Mouse (Mus musculus) G1E-ER4 (cell line): Measurements from ENCODE around the gene Lgi2. TPM values are rescaled to one million over a fixed set of nuclear protein-coding genes. Genes with fewer than 3 reads are reported as not detected.

Experiments used
- GATA1 ChIP-seq: IDR thresholded peaks from one replicate; pipeline ENCODE4 v1.8.0; 2012; ENCODE audit warnings: low read length, inconsistent platforms
- polyA plus RNA-seq: library from polyadenylated mRNA; stranded (reverse); fragments of >175 nt; gene quantifications from 2 replicates; pipeline ENCODE4 v1.2.3, GENCODE M21; 2012

Lgi2 gene
- polyA plus RNA-seq, 1 experiment: not detected

DNA sequence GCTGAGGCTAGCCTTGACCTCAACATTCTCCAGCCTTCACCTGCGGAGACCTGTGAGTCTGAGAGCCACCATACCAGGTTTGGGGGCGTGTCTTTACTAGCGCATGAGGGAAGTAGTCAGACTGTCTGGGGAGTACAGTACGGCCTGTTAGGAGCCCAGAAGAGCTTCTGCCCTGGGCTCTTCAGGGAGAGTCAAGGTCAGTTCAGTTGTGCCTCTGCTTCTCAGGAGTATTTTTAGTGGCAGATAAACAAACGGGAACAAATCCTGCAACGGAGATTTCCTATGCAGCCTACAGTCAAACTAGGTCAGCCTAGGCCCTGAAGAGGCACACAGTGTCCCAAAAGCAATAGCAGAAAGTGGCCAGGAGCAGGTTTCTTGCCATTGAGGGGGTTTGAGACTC lies 56.8 kb downstream of the Lgi2 start:
- no peak for TF ChIP-seq GATA1

DNA sequence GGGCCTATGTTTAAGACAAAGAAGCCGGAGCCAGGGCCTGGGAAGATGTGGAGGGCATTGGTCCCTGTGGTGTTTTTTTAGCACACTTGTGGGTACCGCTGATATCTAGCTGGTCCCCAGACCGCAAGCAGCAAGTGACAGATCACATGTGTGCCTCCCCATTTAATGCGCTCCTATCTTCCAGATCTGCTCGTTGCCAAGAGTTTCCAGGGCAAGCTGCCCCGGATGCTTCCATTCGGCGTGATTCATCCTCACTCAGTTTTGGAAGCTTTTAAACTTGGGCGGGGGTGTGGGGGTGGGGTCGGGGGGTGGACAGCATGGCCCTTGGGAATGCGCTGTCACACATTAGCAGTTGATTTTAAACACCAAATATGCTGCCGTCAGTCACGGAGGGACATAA lies 61.6 kb downstream of the Lgi2 start:
- no peak for TF ChIP-seq GATA1

DNA sequence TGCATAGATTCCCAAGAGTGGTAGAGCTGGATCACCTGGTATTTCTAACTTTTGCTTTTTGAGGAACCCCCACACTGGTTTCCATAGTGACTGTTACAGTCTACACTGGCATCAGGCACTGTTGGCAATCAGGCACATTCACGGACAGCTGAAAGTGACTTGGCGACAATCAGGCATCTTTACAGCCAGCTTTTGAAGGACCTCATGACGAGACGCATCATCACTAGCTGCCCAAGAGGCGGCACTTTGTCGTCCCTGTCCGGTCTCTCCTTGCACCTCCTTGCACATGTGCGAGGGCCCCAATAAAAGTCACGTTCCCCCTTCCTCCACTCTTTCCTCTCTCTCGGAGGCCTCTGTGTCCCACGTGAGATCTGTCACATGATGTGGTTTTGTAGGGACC lies 62.1 kb downstream of the Lgi2 start:
- no peak for TF ChIP-seq GATA1

DNA sequence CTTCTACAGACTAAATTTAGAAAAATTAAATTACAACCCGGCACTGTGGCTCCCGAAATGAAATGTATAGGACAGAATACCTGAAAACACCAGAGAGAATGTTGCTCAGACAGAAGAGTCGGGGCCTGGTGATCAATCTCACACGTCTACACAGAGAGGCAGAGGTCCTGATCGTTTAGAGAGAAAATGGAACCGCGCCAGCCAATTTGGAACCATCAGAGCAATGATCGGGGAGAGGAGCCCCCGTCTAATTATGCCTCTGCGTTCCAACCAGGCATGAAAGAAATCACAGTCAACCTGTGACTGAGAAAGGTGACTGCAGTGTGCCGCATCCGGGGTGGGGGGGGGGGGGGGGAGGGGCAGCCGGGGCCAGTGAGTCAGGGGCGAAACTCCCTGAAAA lies 70.6 kb downstream of the Lgi2 start:
- TF ChIP-seq GATA1: no peak

DNA sequence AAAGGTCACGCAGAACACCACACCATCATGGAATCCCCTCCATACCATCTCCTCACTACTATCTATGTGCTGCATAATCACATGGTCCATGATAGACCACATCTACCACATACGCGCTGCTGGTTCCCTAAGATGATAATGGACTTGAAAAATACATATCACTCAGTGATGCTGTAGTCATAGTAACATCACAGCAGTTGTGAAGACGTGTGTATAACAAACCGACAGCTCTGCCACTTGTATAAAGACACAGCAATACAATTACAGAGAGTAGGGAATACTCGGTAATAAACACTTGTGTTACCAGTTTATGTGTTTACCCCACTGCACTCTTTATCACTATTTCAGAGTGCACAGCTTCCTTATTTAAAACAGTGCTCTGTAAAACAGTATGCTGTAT lies 74.8 kb downstream of the Lgi2 start:
- no peak for TF ChIP-seq GATA1

DNA sequence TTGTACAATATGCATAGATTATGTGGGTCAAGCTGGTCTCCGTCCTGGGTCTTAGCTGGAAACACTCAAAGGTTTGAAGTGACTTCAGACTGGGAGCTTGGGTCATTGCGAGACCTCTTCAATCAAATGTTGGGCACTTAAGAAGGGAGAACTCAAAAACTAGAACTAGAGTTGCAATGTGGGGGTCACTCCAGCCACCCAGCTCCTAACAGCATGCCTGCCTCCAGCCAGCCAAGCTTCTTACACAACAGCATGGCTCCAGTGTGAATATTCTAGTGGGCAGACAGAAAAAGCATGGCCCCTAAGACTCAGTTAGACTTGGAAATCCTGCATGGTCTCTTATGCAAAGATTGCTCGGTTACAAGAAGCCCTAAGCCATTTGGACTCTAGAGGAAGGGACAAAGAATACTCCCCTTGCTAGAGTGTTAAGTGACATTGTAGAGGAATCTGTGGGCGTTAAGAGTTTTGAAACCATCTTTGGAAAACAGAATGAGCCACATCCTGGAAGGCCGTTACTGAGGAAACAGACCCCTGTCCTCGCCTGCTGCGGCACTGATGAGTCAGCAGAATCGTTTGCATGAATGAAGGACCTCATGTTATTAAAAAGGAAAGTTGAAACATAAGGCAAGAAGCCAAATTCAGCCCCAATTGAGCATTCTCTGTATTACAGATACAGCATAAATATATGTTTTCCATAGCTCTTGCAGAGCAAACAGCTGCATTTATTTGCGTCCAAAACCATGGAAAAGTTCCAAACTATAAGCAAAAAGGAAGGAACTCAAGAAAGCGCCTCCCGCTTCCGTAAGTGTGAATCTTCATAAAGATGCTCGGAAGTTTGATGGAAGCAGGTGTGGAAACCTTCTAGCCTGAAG lies 78.5 kb downstream of the Lgi2 start:
- no peak for TF ChIP-seq GATA1

Other genes starting within 250 kb of the Lgi2 start
- gene Sod3, start 202.7 kb downstream of the Lgi2 start, polyA plus RNA-seq: not detected in 2 replicates
- not detected in 2 replicates for gene Ccdc149, start 94.9 kb downstream of the Lgi2 start, polyA plus RNA-seq
- gene Sepsecs, start 103.2 kb upstream of the Lgi2 start, polyA plus RNA-seq: 1.4 and 1.5 TPM in 2 replicates
- gene Pi4k2b, start 175.1 kb upstream of the Lgi2 start, polyA plus RNA-seq: 24.4 and 35.5 TPM in 2 replicates
- 15.8 and 43.6 TPM in 2 replicates for gene Zcchc4, start 208.9 kb upstream of the Lgi2 start, polyA plus RNA-seq